In genomic region chr17:35915538-35916296, GRCm38 (mm10) we compare ENCODE assay signal across 8 mouse cellular contexts. TPM values are rescaled to one million over a fixed set of nuclear protein-coding genes. Genes with fewer than 3 reads are reported as not detected.
DNase-seq lines count a peak whose midpoint lies in the region; ATAC-seq and TF ChIP-seq lines count a peak whose summit lies in the region.

No protein-coding gene starts in this region.

- ATAC-seq in heart, embryonic 11.5 days (replicated peaks; ENCODE audit: insufficient number of reproducible peaks, low FRiP score, low TSS enrichment): no peak

- peak overlapping the region; percentile 92 for H3ac ChIP-seq in myocyte (ENCODE audit: control insufficient read depth, insufficient read length)

- DNase-seq in heart, postnatal 4 days: no peak
- DNase-seq in MEL (ENCODE audit: low read depth, low spot score): peak; percentile 79
- DNase-seq in forebrain, embryonic 10.5 days (ENCODE audit: extremely low spot score, low spot score): no peak
- peak; percentile 57 for DNase-seq in kidney, postnatal 36 days
- DNase-seq in gastrocnemius, adult 18-20 months (ENCODE audit: low spot score): no peak
- no peak for DNase-seq in ovary, postnatal 10 days (ENCODE audit: low spot score)

- no peak for TF ChIP-seq CTCF in MEL (IDR thresholded peaks at IDR 0.05 in 2 of 3, conservative IDR thresholded peaks at IDR 0.05 in 1 of 3; ENCODE audit: control insufficient read depth in 1 of 3, insufficient read depth in 1 of 3, low read depth in 2 of 3, low read length in 3 of 3, poor library complexity in 1 of 3, severe bottlenecking in 1 of 3)

- peak overlapping the region; percentile 86 for H3K4me3 ChIP-seq in heart, embryonic 11.5 days (ENCODE audit: low read depth, low read length)
- H3K4me3 ChIP-seq in MEL (ENCODE audit: control insufficient read depth in 1 of 2, insufficient read depth in 1 of 2, low read depth in 2 of 2, low read length in 2 of 2) (peak overlapping the region; percentile 79 to 82), myocyte (peak overlapping the region; percentile 96)
- peak overlapping the region; percentile 83 for H3K4me3 ChIP-seq in forebrain, embryonic 10.5 days

- no peaks in the 10 kb centered on the region for H3K27me3 ChIP-seq in heart, embryonic 11.5 days (ENCODE audit: control insufficient read depth, insufficient read depth, low read length)
- H3K27me3 ChIP-seq in MEL (ENCODE audit: control insufficient read depth in 1 of 2, insufficient read depth in 2 of 2, low read length in 2 of 2) (no peaks in the 10 kb centered on the region), myocyte (ENCODE audit: control insufficient read depth, insufficient read depth, insufficient read length) (no peaks in the 10 kb centered on the region)
- H3K27me3 ChIP-seq in forebrain, embryonic 10.5 days (ENCODE audit: poor library complexity, severe bottlenecking): no peaks in the 10 kb centered on the region

- no peak for TF ChIP-seq EP300 in MEL (IDR thresholded peaks at IDR 0.05; ENCODE audit: low read depth in 1 of 2, low read length in 2 of 2)

- WGBS in heart, embryonic 11.5 days (ENCODE audit: insufficient replicate concordance): 3% methylated on average over 28 of the region's 28 CpGs
- 3% methylated on average over 28 of the region's 28 CpGs for WGBS in forebrain, embryonic 10.5 days

- peak overlapping the region; percentile 83 for H3K9ac ChIP-seq in heart, embryonic 11.5 days (ENCODE audit: low read depth, low read length)
- peak overlapping the region; percentile 91 for H3K9ac ChIP-seq in MEL (ENCODE audit: control insufficient read depth, low read depth, low read length, poor library complexity, severe bottlenecking)

- H3K4me1 ChIP-seq in heart, embryonic 11.5 days (ENCODE audit: control insufficient read depth, insufficient read depth, low read length): peaks cover 15% of the 10 kb centered on the region
- H3K4me1 ChIP-seq in MEL (ENCODE audit: control insufficient read depth in 1 of 2, insufficient read depth in 2 of 2, low read length in 2 of 2): peaks cover 4 to 23% of the 10 kb centered on the region in 2 experiments
- peaks cover 26% of the 10 kb centered on the region for H3K4me1 ChIP-seq in forebrain, embryonic 10.5 days

- peak overlapping the region; percentile 88 for H3K4me2 ChIP-seq in heart, embryonic 11.5 days
- peak overlapping the region; percentile 73 for H3K4me2 ChIP-seq in myocyte (ENCODE audit: low read depth)

- H3K27ac ChIP-seq in heart, embryonic 11.5 days (ENCODE audit: low read depth, low read length): peak overlapping the region; percentile 93
- H3K27ac ChIP-seq in MEL (ENCODE audit: control insufficient read depth, low read depth, low read length): peak overlapping the region; percentile 94
- peak overlapping the region; percentile 97 for H3K27ac ChIP-seq in forebrain, embryonic 10.5 days

- peak in 1 of 2 experiments; percentile 37; a peak in 1 of 4 replicates for TF ChIP-seq POLR2A in MEL (IDR thresholded peaks at IDR 0.05; ENCODE audit: control insufficient read depth in 1 of 2, insufficient read depth in 1 of 2, low read depth in 1 of 2, low read length in 2 of 2, poor library complexity in 1 of 2)
- TF ChIP-seq POLR2A in myocyte (IDR thresholded peaks at IDR 0.05; ENCODE audit: insufficient read length, low read depth): no peak

- no peaks in the 10 kb centered on the region for H3K36me3 ChIP-seq in heart, embryonic 11.5 days (ENCODE audit: control insufficient read depth, insufficient read depth, low read length)
- H3K36me3 ChIP-seq in MEL (ENCODE audit: control insufficient read depth in 1 of 2, insufficient read depth in 2 of 2, low read length in 2 of 2) (peaks cover 0 to 27% of the 10 kb centered on the region in 2 experiments), myocyte (ENCODE audit: control insufficient read depth, insufficient read depth) (peaks cover 43% of the 10 kb centered on the region)
- peaks cover 62% of the 10 kb centered on the region for H3K36me3 ChIP-seq in forebrain, embryonic 10.5 days (replicated peaks)

- no peaks in the 10 kb centered on the region for H3K9me3 ChIP-seq in heart, embryonic 11.5 days (replicated peaks; ENCODE audit: control insufficient read depth, low read length)
- no peaks in the 10 kb centered on the region for H3K9me3 ChIP-seq in MEL (replicated peaks; ENCODE audit: insufficient read depth, low read length)
- H3K9me3 ChIP-seq in forebrain, embryonic 10.5 days: no peaks in the 10 kb centered on the region

- H3K79me2 ChIP-seq in MEL (ENCODE audit: control insufficient read depth, insufficient read depth, low read length, poor library complexity) (peaks cover 53% of the 10 kb centered on the region), myocyte (ENCODE audit: control insufficient read depth, insufficient read depth) (peaks cover 54% of the 10 kb centered on the region)

- no peak for TF ChIP-seq RAD21 in MEL (IDR thresholded peaks at IDR 0.05; ENCODE audit: low read depth, low read length)

TF ChIP-seq in MEL, 35 proteins besides CTCF, POLR2A, EP300 and RAD21 (continues in another document):
- TF ChIP-seq USF1 (IDR thresholded peaks at IDR 0.05; ENCODE audit: low read depth, low read length) (no peak), HCFC1 (IDR thresholded peaks at IDR 0.05; ENCODE audit: low read depth, low read length) (no peak), MAFK (IDR thresholded peaks at IDR 0.05; ENCODE audit: borderline replicate concordance, low read depth, low read length) (no peak), GABPA (IDR thresholded peaks at IDR 0.05; ENCODE audit: low read depth, low read length) (no peak), ETS1 (IDR thresholded peaks at IDR 0.05; ENCODE audit: low read depth, low read length) (no peak), JUND (IDR thresholded peaks at IDR 0.05; ENCODE audit: low read depth, low read length) (no peak), CHD1 (IDR thresholded peaks at IDR 0.05; ENCODE audit: low read depth, low read length) (no peak)

TF ChIP-seq in myocyte, 11 proteins besides CTCF, POLR2A, EP300 and RAD21:
- TF ChIP-seq TCF3 (IDR thresholded peaks at IDR 0.05; ENCODE audit: insufficient read length, low read depth): no peak

RNA-seq across cellular contexts. Expression of gene Mrps18b, which starts 0.5 kb away (rescaled TPM):
- polyA plus RNA-seq in heart, embryonic 11.5 days (2014; fragmentation: Nextera tagmentation; extraction: Ambion mirVana): 77.7 and 83.9 TPM in 2 replicates
- total RNA-seq in heart, postnatal 4 days (2021): 10 to 100 TPM; 56.1 to 58.3 TPM
- total RNA-seq in MEL (2012; rRNA removed): 149 and 179 TPM in 2 replicates
- polyA plus RNA-seq in MEL (2012; ENCODE audit: insufficient read depth in 1 of 2, insufficient read length in 2 of 2, low read depth in 1 of 2, low replicate concordance in 2 of 2, missing spikeins in 1 of 2): 100 to 1,000 TPM in 1 of 2 experiments, not detected in 1; 239 TPM
- polyA plus RNA-seq in forebrain, embryonic 10.5 days (2016; fragmentation: Nextera tagmentation; extraction: Ambion mirVana): 98.2 and 107 TPM in 2 replicates
- 104 TPM for polyA plus RNA-seq in myocyte (2012; fragmentation: generic; extraction: Trizol)
- total RNA-seq in gastrocnemius, adult 18-20 months (2021): 10 to 100 TPM; 61.6 to 62.4 TPM

RNA-seq across cellular contexts. Expression of gene Ppp1r10, which starts 0.5 kb away (rescaled TPM):
- polyA plus RNA-seq in heart, embryonic 11.5 days (2014; fragmentation: Nextera tagmentation; extraction: Ambion mirVana): 26.9 and 27.2 TPM in 2 replicates
- 10 to 100 TPM; 49.2 to 58.5 TPM for total RNA-seq in heart, postnatal 4 days (2021)
- 24.2 and 25.3 TPM in 2 replicates for total RNA-seq in MEL (2012; rRNA removed)
- polyA plus RNA-seq in MEL (2012; ENCODE audit: insufficient read depth in 1 of 2, insufficient read length in 2 of 2, low read depth in 1 of 2, low replicate concordance in 2 of 2, missing spikeins in 1 of 2) (10 to 100 TPM in 1 of 2 experiments, not detected in 1; 61.4 TPM), myocyte (2012; fragmentation: generic; extraction: Trizol) (32.9 TPM)
- polyA plus RNA-seq in forebrain, embryonic 10.5 days (2016; fragmentation: Nextera tagmentation; extraction: Ambion mirVana): 60.5 and 61.5 TPM in 2 replicates
- total RNA-seq in gastrocnemius, adult 18-20 months (2021): 10 to 100 TPM; 23.2 to 43.9 TPM

RNA-seq across cellular contexts. Expression of gene Atat1, which starts 5.8 kb away (rescaled TPM):
- 64.0 and 65.4 TPM in 2 replicates for polyA plus RNA-seq in heart, embryonic 11.5 days (2014; fragmentation: Nextera tagmentation; extraction: Ambion mirVana)
- total RNA-seq in heart, postnatal 4 days (2021): 10 to 100 TPM; 18.7 to 23.0 TPM
- 4.4 and 4.6 TPM in 2 replicates for total RNA-seq in MEL (2012; rRNA removed)
- polyA plus RNA-seq in MEL (2012; ENCODE audit: insufficient read depth in 1 of 2, insufficient read length in 2 of 2, low read depth in 1 of 2, low replicate concordance in 2 of 2, missing spikeins in 1 of 2) (10 to 100 TPM in 1 of 2 experiments, not detected in 1; 14.4 TPM), myocyte (2012; fragmentation: generic; extraction: Trizol) (23.1 TPM)
- polyA plus RNA-seq in forebrain, embryonic 10.5 days (2016; fragmentation: Nextera tagmentation; extraction: Ambion mirVana): 102 and 105 TPM in 2 replicates
- total RNA-seq in gastrocnemius, adult 18-20 months (2021): 1 to 10 TPM; 3.9 to 4.8 TPM

RNA-seq across cellular contexts. Expression of gene 2310061I04Rik, which starts 18.5 kb away (rescaled TPM):
- 22.2 and 26.7 TPM in 2 replicates for polyA plus RNA-seq in heart, embryonic 11.5 days (2014; fragmentation: Nextera tagmentation; extraction: Ambion mirVana)
- total RNA-seq in heart, postnatal 4 days (2021): 10 to 100 TPM; 45.0 to 47.0 TPM
- total RNA-seq in MEL (2012; rRNA removed): 10.9 and 11.4 TPM in 2 replicates
- polyA plus RNA-seq in MEL (2012; ENCODE audit: insufficient read depth in 1 of 2, insufficient read length in 2 of 2, low read depth in 1 of 2, low replicate concordance in 2 of 2, missing spikeins in 1 of 2) (100 to 1,000 TPM in 1 of 2 experiments, not detected in 1; 106 TPM), myocyte (2012; fragmentation: generic; extraction: Trizol) (33.7 TPM)
- 29.8 and 32.4 TPM in 2 replicates for polyA plus RNA-seq in forebrain, embryonic 10.5 days (2016; fragmentation: Nextera tagmentation; extraction: Ambion mirVana)
- 10 to 100 TPM; 78.6 to 79.3 TPM for total RNA-seq in gastrocnemius, adult 18-20 months (2021)

RNA-seq across cellular contexts. Expression of gene Dhx16, which starts 36.1 kb away (rescaled TPM):
- 23.8 and 25.9 TPM in 2 replicates for polyA plus RNA-seq in heart, embryonic 11.5 days (2014; fragmentation: Nextera tagmentation; extraction: Ambion mirVana)
- total RNA-seq in heart, postnatal 4 days (2021): 10 to 100 TPM; 24.2 to 25.1 TPM
- total RNA-seq in MEL (2012; rRNA removed): 75.4 and 79.2 TPM in 2 replicates
- polyA plus RNA-seq in MEL (2012; ENCODE audit: insufficient read depth in 1 of 2, insufficient read length in 2 of 2, low read depth in 1 of 2, low replicate concordance in 2 of 2, missing spikeins in 1 of 2) (100 to 1,000 TPM in 1 of 2 experiments, not detected in 1; 101 TPM), myocyte (2012; fragmentation: generic; extraction: Trizol) (29.4 TPM)
- 59.6 and 60.3 TPM in 2 replicates for polyA plus RNA-seq in forebrain, embryonic 10.5 days (2016; fragmentation: Nextera tagmentation; extraction: Ambion mirVana)
- total RNA-seq in gastrocnemius, adult 18-20 months (2021): 10 to 100 TPM; 11.7 to 14.1 TPM

Comparison
In these comparisons a context has a peak if more than half of its experiments do, and no peak if none do; other contexts are left out.
1. DNase-seq: peak in MEL (single experiment) and kidney, postnatal 36 days (2 of 2); none in heart, postnatal 4 days (single experiment), forebrain, embryonic 10.5 days (single experiment), gastrocnemius, adult 18-20 months (single experiment) and ovary, postnatal 10 days (single experiment).
2. Peak in every context shown above with its lines, with median percentiles within 50 percentile points of each other: H3K27ac ChIP-seq and H3K4me3 ChIP-seq.